Mouse (Mus musculus) left cerebral cortex, postnatal 14 days (tissue): ENCODE data around the gene Arhgef1. TPM values are rescaled to one million over a fixed set of nuclear protein-coding genes. Genes with fewer than 3 reads are reported as not detected.

ENCODE experiments used
- DNase-seq, 2 experiments: peaks; one replicate each; pipeline ENCODE4 v3.0.0; 2021 to 2022; ENCODE audit warnings: low spot score in 2 of 2, mixed read lengths in 1 of 2
- intact Hi-C: fragments of 180-260 bp; cut with DNase I; formaldehyde crosslinking; loops from one replicate; pipeline ENCODE4 v1.15.1; 2025
- long read RNA-seq, 2 experiments: library from polyadenylated mRNA; stranded (forward); transcript quantifications; one replicate each; pipeline ENCODE4 v2.0.0; 2021
- total RNA-seq, 2 experiments: library from RNA; stranded (reverse); gene quantifications; 2 replicates each; pipeline ENCODE4 v1.2.3; 2021

Gene Arhgef1
- total RNA-seq = 10 to 100 TPM; 80.3 to 89.2 TPM
- long read RNA-seq, experiment 1, transcript Arhgef1-204 (30 exons, 3,508 nt) = major isoform, 6 of 39 reads
- long read RNA-seq, experiment 1, partial matches to known transcripts = 7 of 39 reads
- long read RNA-seq, experiment 1, other reads (novel, unspliced or antisense) = 19 of 39 reads
- long read RNA-seq, experiment 2, transcript Arhgef1-201 (29 exons, 3,212 nt) = major isoform, 7 of 64 reads
- long read RNA-seq, experiment 2, partial matches to known transcripts = 20 of 64 reads
- long read RNA-seq, experiment 2, other reads (novel, unspliced or antisense) = 33 of 64 reads

- intact Hi-C loops = no loop called here
- no peak for DNase-seq
These were observed at the start of gene Arhgef1 for GRCm38 (mm10) chr7:24902630-24903443. TSS of gene Arhgef1 (plus strand) at chr7:24902912.

DNA sequence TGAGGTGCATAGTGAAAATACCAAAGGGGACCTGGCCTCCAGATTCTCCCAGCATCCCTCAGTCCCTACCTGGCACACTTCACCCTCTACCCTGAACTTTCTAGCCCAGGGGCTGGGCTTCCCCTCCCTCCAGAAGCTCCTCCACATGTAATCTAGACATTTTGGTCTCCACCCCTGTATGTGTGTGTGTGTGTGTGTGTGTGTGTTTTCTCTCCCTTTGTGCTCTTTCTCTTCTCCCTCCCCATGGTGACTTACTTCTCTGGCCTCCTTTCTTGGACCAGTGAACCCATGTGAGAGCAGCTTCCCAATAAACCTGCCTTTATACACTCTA, 49.5 kb upstream of the Arhgef1 start:
- no peak for DNase-seq
- intact Hi-C loops = no loop called here

DNA sequence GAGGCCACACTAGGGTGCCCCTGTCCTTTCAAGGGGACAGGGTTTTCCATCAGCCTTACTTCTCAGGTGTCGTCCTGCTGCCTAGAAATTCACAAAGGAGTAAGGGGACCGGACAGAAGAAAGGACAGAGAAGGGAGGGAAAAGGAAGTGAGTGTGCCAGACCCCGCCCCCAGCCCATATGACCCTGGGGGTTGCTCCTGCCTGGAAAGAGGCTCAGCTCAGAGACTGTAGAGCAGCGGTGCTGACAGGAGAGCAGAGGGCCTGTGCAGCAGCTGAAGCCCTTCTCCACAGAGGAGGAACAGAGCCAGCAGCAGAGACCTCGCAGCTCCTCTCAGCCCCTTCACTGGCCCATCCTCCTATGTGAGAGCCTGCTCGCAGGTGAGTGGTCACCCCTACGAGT, 49.0 kb upstream of the Arhgef1 start:
- DNase-seq = no peak
- intact Hi-C loops = no loop called here

DNA sequence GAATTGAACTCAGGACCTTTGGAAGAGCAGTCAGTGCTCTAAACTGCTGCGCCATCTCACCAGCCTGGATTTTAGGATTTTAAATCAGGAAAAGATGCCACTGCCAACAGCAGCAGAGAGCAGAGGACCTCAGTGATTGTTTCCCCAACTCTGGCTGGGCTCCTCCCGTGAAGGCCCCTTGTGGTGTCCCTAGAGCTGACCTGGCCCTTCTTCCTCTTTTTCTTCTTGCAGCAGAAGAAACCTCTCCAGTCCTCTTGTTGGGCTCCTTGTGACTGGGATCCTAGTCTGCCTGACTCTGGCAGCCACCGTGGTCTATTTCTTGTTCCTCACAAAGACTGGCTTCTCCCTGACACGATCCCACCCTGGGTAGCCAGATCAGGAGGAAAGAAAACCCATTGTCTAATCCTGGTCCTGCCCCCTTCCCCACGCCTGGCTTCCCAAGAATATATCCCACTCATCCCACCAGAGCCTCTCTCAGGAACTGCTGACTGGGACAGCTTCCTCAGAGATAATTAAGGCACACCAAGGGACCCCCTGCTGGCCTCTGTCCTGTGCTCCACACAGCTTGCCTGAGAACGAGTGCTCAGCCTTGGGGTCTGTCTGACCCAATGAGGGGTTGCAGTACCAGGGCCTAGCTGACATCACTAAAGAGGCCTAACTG, 46.1 kb upstream of the Arhgef1 start:
- intact Hi-C loops = no loop called here
- DNase-seq = no peak

GRCm38 (mm10) chr7:24859234-24859633, 43.5 kb upstream of the Arhgef1 start:
- no peak for DNase-seq
- intact Hi-C loops = no loop called here

GRCm38 (mm10) chr7:24861913-24862312, 40.8 kb upstream of the Arhgef1 start, which contains the start of gene Gm9844:
TSS of gene Gm9844 (plus strand) at chr7:24862213.
- intact Hi-C loops = no loop called here
- no peak for DNase-seq

DNA sequence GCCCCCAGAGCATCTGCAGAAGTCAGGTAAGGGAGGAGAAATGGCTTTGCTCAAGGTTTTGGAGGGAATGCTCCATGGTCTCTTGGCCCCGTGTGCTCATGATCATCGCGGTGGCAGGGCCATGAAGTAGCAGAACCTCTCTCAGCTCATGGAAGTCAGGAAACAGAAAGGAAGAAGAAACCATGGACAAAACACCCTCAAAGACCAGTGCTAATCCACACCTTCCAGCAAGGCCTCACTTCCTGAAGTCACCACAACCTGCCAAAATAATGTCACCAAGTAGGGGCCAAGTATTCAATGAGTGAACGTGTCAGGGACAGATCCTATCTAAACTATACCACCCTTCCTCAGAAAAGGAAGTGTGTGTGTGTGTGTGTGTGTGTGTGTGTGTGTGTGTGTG, 39.9 kb upstream of the Arhgef1 start:
- DNase-seq = no peak
- intact Hi-C loops = no loop called here

- no peak for DNase-seq
- intact Hi-C loops = no loop called here
These were observed 38.6 kb upstream of the Arhgef1 start for GRCm38 (mm10) chr7:24864156-24864555.

- intact Hi-C loops = no loop called here
- no peak for DNase-seq
These were observed 33.6 kb upstream of the Arhgef1 start for GRCm38 (mm10) chr7:24869080-24869479.

GRCm38 (mm10) chr7:24869532-24870165, 33.1 kb upstream of the Arhgef1 start, which contains the start of the genes Lypd4 and Dmrtc2:
TSS of gene Lypd4 (minus strand) at chr7:24869941.
TSS of gene Dmrtc2 (plus strand) at chr7:24870057.
- DNase-seq = no peak
- intact Hi-C loops = no loop called here

DNA sequence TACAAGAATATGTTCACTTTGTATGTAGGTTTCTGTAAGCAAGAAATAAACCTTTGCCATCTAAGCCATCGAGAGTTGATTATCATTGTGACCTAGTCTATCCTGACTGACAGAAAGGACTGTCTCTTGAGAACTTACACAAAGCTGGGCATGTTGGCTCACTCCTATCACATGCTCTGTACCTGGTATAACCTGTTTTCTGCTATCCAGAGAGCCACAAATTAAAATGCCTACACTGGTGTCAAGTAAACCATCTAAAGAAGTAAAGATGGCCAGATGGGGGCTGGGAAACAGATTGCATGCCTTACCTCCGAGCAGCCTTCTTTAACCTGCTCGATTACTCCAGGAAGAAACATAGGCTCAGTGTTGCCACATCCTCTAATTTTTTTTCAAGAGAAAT, 25.1 kb upstream of the Arhgef1 start:
- intact Hi-C loops = no loop called here
- no peak for DNase-seq

DNA sequence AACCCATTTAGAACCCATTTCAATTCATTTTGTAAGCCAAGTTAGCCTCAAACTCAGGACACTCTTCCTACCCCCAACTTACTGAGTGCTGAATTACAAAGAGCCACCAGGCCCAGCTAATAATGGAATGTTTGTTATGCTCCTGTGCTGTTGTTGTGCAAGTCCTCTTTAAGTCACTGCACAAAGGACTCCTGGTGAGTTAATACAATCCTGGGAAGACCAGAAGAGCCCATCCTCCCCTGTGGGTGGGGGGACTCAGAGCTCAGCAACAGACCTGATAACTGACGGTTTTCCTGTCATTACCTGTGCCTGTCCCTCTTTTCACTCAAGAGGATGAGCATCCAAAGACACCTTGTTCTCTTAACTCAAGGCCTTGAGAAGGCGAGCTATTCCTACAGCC, 23.1 kb upstream of the Arhgef1 start:
- intact Hi-C loops = no loop called here
- no peak for DNase-seq

DNA sequence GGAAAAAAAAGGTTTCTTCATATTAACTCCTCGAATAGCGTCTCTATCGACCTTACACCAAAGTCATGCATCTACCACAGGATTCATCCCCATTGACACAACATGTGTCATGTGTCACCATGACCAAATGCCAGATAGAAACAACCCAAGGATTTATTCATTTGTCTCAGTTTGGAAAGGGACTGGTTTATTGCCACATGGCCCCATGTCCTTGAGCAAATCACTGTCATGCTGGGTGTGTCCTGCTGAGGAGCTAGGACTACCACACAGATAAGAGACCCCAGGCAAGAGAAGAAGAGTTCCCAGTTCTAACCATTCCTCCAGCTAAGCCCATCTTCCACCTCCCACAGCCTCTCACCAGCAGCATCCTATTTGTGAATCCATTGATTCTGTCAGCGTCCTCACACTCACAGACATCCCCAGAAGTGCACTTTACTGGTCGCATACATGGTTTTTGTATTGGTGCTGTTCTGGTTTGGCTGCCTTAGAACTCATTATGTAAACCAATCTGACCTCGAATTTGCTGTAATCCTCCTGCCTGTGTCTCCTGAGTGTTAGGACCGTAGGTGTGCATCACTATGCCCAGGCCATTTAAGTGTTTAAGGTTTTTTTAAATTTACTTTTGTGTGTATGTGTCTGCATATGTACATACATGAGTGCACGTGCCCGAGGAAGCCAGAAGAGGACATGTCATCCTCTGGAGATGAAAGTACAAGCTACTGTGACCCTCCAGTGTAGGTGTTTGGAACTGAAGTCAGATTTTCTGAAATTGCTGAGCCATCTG, 20.1 kb upstream of the Arhgef1 start:
- DNase-seq = no peak
- intact Hi-C loops = no loop called here

DNA sequence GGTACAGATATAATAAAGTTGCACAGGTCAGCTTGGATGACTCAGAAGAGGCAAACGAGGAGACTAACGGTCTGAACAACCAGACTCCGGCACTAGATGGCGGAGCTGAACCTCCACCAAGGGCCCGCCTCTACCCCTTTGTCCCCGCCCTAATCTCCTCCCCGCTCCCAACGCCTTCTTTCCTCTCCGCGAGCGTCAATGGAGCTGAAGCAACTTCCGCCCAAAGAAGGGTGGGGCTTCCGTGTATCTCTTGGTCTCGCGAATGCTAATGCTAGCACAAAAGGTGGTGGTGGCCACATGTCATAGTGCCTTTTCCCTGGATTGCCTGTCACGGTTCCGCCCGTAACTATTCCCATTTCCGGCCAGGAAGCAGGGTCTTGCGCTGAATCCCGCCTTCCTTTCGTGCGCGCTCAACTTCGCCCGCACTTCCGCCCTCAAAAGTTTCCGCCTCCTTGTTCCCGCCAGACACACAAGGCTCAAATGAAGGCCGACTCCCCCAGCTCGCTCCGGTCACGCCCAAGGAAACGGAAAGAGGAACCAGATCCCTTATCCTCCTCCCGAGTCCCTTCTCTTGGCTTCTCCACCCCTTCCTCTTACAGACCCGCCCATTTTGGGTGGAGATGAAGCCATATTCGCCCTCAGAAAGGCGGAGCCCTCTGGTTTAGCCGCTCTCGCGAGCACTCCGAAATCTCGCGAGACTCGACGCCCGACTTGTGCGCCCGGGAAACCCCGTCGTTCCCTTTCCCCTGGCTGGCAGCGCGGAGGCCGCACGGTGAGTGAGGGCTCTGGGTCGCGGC, 18.6 kb upstream of the Arhgef1 start, which contains the start of gene Rps19:
Gene Rps19 (plus strand): TSS at position 476 of the 797 bp plus-strand sequence.
- intact Hi-C loops = no loop called here

GRCm38 (mm10) chr7:24884693-24885291, 17.9 kb upstream of the Arhgef1 start:
- intact Hi-C loops = no loop called here

More for the DNA sequence above, 18.6 kb upstream of the Arhgef1 start, which contains the start of gene Rps19:
- peak; percentile 98 to 99 for DNase-seq

GRCm38 (mm10) chr7:24885468-24886307, 17.0 kb upstream of the Arhgef1 start:
- intact Hi-C loops = no loop called here
- no peak for DNase-seq

More at GRCm38 (mm10) chr7:24884693-24885291, 17.9 kb upstream of the Arhgef1 start:
- no peak for DNase-seq

DNA sequence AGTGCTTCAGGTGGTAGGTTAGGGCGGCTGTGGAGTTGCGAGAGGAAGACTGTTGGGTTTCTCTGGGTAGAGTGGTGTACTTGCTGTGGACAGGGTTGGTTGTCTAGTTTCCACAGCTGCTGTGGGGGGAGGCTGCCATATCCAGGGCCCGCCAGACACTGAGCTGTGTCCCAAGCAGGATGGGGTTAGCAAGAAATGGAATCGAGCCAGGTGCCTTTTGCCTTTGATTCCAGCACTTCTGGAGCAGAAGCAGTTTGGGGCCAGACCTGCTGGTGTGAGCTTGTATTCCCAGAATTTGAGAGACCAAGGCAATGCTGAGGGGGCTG, 16.4 kb upstream of the Arhgef1 start:
- intact Hi-C loops = no loop called here
- no peak for DNase-seq
